Comparison of ENCODE assay signal across 11 mouse cellular contexts in genomic region chr11:8628846-8629253, GRCm38 (mm10). TPM values are rescaled to one million over a fixed set of nuclear protein-coding genes. Genes with fewer than 3 reads are reported as not detected.
DNase-seq lines count a peak whose midpoint lies in the region; ATAC-seq and TF ChIP-seq lines count a peak whose summit lies in the region.
"Had no signal": no experiment of that assay in that cellular context is flagged by ENCODE, and none has a peak within 500 bp of the region (broad histone marks: within the 10 kb centered on the region; RNA-seq: fewer than 3 reads in every experiment).

No protein-coding gene starts in this region.

- H3K4me1 ChIP-seq in spleen, adult 2 months (ENCODE audit: control insufficient read depth, insufficient read depth, insufficient read length): peaks cover 4% of the 10 kb centered on the region; the same call in 1 of the 2 replicates
- no peaks in the 10 kb centered on the region; the same call in 1 of the 2 replicates for H3K4me1 ChIP-seq in stomach, postnatal 0 days (replicated peaks; ENCODE audit: control insufficient read depth, insufficient read depth)
- H3K4me1 ChIP-seq in midbrain, embryonic 10.5 days: peaks cover 36% of the 10 kb centered on the region

- peak; percentile 11 for DNase-seq in CD4-positive, CD25-positive, alpha-beta regulatory T cell, adult 2 months (ENCODE audit: low read depth, low spot score)
- peak in 1 of 2 experiments; percentile 25 for DNase-seq in spleen, adult 2 months (ENCODE audit: low read depth in 1 of 2, low spot score in 2 of 2)
- no peak for DNase-seq in spleen, postnatal 14 days (ENCODE audit: low spot score in 2 of 2)
- peak; percentile 40 to 58 for DNase-seq in kidney, postnatal 4 days
- DNase-seq in stomach, postnatal 0 days (ENCODE audit: low spot score): peak; percentile 38
- no peak for DNase-seq in urinary bladder, postnatal 36 days (ENCODE audit: low spot score in 2 of 2)
- no peak for DNase-seq in midbrain, embryonic 10.5 days (ENCODE audit: low spot score)
- DNase-seq: gastrocnemius, adult 2 months; right cerebral cortex, postnatal 25 days had no signal

- H3K9me3 ChIP-seq in stomach, postnatal 0 days (ENCODE audit: control insufficient read depth, low read length): no peaks in the 10 kb centered on the region
- H3K9me3 ChIP-seq in midbrain, embryonic 10.5 days (replicated peaks): no peaks in the 10 kb centered on the region

- WGBS in spleen, adult 2 months: 5% methylated on average over 10 of the region's 10 CpGs
- WGBS in stomach, postnatal 0 days: 60% methylated on average over 10 of the region's 10 CpGs
- 79% methylated on average over 10 of the region's 10 CpGs for WGBS in midbrain, embryonic 10.5 days

- peaks cover 7% of the 10 kb centered on the region for H3K27me3 ChIP-seq in spleen, adult 2 months (ENCODE audit: control insufficient read depth, insufficient read depth, low read length)
- no peaks in the 10 kb centered on the region for H3K27me3 ChIP-seq in stomach, postnatal 0 days (ENCODE audit: control insufficient read depth, insufficient read depth, low read length)
- H3K27me3 ChIP-seq in midbrain, embryonic 10.5 days (ENCODE audit: low read depth, poor library complexity, severe bottlenecking): peaks cover 15% of the 10 kb centered on the region
- H3K27me3 ChIP-seq: limb, embryonic 12.5 days had no signal

- H3K4me3 ChIP-seq in spleen, adult 2 months (ENCODE audit: extremely low read depth, insufficient read depth, insufficient read length): peak overlapping the region; percentile 43; the same call in 1 of the 2 replicates
- no peak overlapping the region for H3K4me3 ChIP-seq in stomach, postnatal 0 days (ENCODE audit: low read depth, low read length)
- H3K4me3 ChIP-seq in midbrain, embryonic 10.5 days: no peak overlapping the region
- H3K4me3 ChIP-seq: gastrocnemius, adult 2 months; limb, embryonic 12.5 days had no signal

- TF ChIP-seq CTCF in spleen, adult 2 months (IDR thresholded peaks at IDR 0.05; ENCODE audit: extremely low read depth, insufficient read depth, insufficient read length, insufficient replicate concordance): no peak
- no peak for TF ChIP-seq CTCF in stomach, postnatal 0 days (IDR thresholded peaks at IDR 0.05; ENCODE audit: low read depth)

- H3K36me3 ChIP-seq in spleen, adult 2 months (ENCODE audit: control insufficient read depth, insufficient read depth, low read length): no peaks in the 10 kb centered on the region
- H3K36me3 ChIP-seq in stomach, postnatal 0 days (ENCODE audit: control insufficient read depth, insufficient read depth, low read length): no peaks in the 10 kb centered on the region
- H3K36me3 ChIP-seq in midbrain, embryonic 10.5 days: no peaks in the 10 kb centered on the region

- no peak for TF ChIP-seq EP300 in stomach, postnatal 0 days (optimal IDR thresholded peaks at IDR 0.05)

- H3K4me2 ChIP-seq in stomach, postnatal 0 days (replicated peaks; ENCODE audit: low read depth): peak overlapping the region; percentile 27; the same call in 1 of the 2 replicates
- H3K4me2 ChIP-seq: limb, embryonic 12.5 days had no signal

- TF ChIP-seq POLR2A in spleen, adult 2 months (IDR thresholded peaks at IDR 0.05; ENCODE audit: low read depth, low read length): no peak

- no peak overlapping the region for H3K9ac ChIP-seq in stomach, postnatal 0 days (ENCODE audit: low read length)
- H3K9ac ChIP-seq: limb, embryonic 12.5 days had no signal

- peak overlapping the region; percentile 22; the same call in 1 of the 2 replicates for H3K27ac ChIP-seq in spleen, adult 2 months (ENCODE audit: insufficient read depth, low read length)
- peak overlapping the region; percentile 70 for H3K27ac ChIP-seq in stomach, postnatal 0 days (replicated peaks)
- H3K27ac ChIP-seq in midbrain, embryonic 10.5 days (replicated peaks): no peak overlapping the region
- H3K27ac ChIP-seq: gastrocnemius, adult 2 months; limb, embryonic 12.5 days had no signal

- no peak for ATAC-seq in CD4-positive, CD25-positive, alpha-beta regulatory T cell, adult 4 months
- peak; percentile 55 for ATAC-seq in stomach, postnatal 0 days (ENCODE audit: low FRiP score, low TSS enrichment)

RNA-seq across cellular contexts. Expression of gene Tns3, which starts 35.5 kb away (rescaled TPM):
- polyA plus RNA-seq in CD4-positive, CD25-positive, alpha-beta regulatory T cell, adult 4 months (2017; shearing (Covaris generic)): under 1 TPM; 0.10 to 0.27 TPM
- polyA plus RNA-seq in spleen, adult 2 months (2012; rRNA removed): 39.4 and 39.7 TPM in 2 replicates
- polyA plus RNA-seq in stomach, postnatal 0 days (2015; fragmentation: Nextera tagmentation; extraction: Ambion mirVana): 10.4 and 10.5 TPM in 2 replicates
- 9.1 and 9.7 TPM in 2 replicates for polyA plus RNA-seq in midbrain, embryonic 10.5 days (2016; fragmentation: Nextera tagmentation; extraction: Ambion mirVana)

Comparison
In these comparisons a context has a peak if more than half of its experiments do, and no peak if none do; other contexts are left out.
1. DNase-seq: peak in CD4-positive, CD25-positive, alpha-beta regulatory T cell, adult 2 months (single experiment), kidney, postnatal 4 days (2 of 2) and stomach, postnatal 0 days (single experiment); none in spleen, postnatal 14 days (0 of 2), urinary bladder, postnatal 36 days (0 of 2) and midbrain, embryonic 10.5 days (single experiment).